Mouse (Mus musculus): ENCODE data around the gene E2f7.
"Not testable (repeated sequence)": the region's sequence is repeated elsewhere in the genome, so short reads cannot be mapped to it uniquely, and the experiment has no call there.

Gene E2f7

GRCm38 (mm10) chr10:110744686-110745639 is at the start of gene E2f7:
TSS of gene E2f7 (plus strand) at chr10:110745439.
- DNase-seq (ENCODE audit: low spot score) = peak; percentile 93

GRCm38 (mm10) chr10:110701276-110701675 is 44.0 kb upstream of the E2f7 start:
- DNase-seq (ENCODE audit: low spot score) = no peak

- peak; percentile 54 for DNase-seq (ENCODE audit: low spot score)
These were observed 39.6 kb upstream of the E2f7 start for GRCm38 (mm10) chr10:110705672-110706071.

- DNase-seq (ENCODE audit: low spot score) = peak; percentile 38
These were observed 37.7 kb upstream of the E2f7 start for GRCm38 (mm10) chr10:110707390-110708113.

GRCm38 (mm10) chr10:110716887-110717286 is 28.4 kb upstream of the E2f7 start:
- no peak for DNase-seq (ENCODE audit: low spot score)

GRCm38 (mm10) chr10:110726431-110726830 is 18.8 kb upstream of the E2f7 start:
- DNase-seq (ENCODE audit: low spot score) = no peak

GRCm38 (mm10) chr10:110727816-110728215 is 17.4 kb upstream of the E2f7 start:
- DNase-seq (ENCODE audit: low spot score) = peak; percentile 60

GRCm38 (mm10) chr10:110733343-110733742 is 11.9 kb upstream of the E2f7 start:
- peak; percentile 81 for DNase-seq (ENCODE audit: low spot score)

- no peak for DNase-seq (ENCODE audit: low spot score)
These were observed 1.5 kb upstream of the E2f7 start for GRCm38 (mm10) chr10:110743701-110744100.

- DNase-seq (ENCODE audit: low spot score) = no peak
These were observed 1.1 kb upstream of the E2f7 start for GRCm38 (mm10) chr10:110744120-110744519.

- DNase-seq (ENCODE audit: low spot score) = no peak
These were observed 397 bp downstream of the E2f7 start for GRCm38 (mm10) chr10:110745640-110746032.

GRCm38 (mm10) chr10:110749081-110749480 is 3.8 kb downstream of the E2f7 start:
- DNase-seq (ENCODE audit: low spot score) = no peak

GRCm38 (mm10) chr10:110749510-110750305 is 4.5 kb downstream of the E2f7 start:
- DNase-seq (ENCODE audit: low spot score) = no peak

GRCm38 (mm10) chr10:110752849-110753248 is 7.6 kb downstream of the E2f7 start:
- no peak for DNase-seq (ENCODE audit: low spot score)

GRCm38 (mm10) chr10:110755556-110755955 is 10.3 kb downstream of the E2f7 start:
- no peak for DNase-seq (ENCODE audit: low spot score)

- DNase-seq (ENCODE audit: low spot score) = no peak
These were observed 11.1 kb downstream of the E2f7 start for GRCm38 (mm10) chr10:110756271-110756793.

GRCm38 (mm10) chr10:110760552-110760951 is 15.3 kb downstream of the E2f7 start:
- not testable (repeated sequence) for DNase-seq (ENCODE audit: low spot score)

GRCm38 (mm10) chr10:110762134-110762884 is 17.1 kb downstream of the E2f7 start:
- no peak for DNase-seq (ENCODE audit: low spot score)

GRCm38 (mm10) chr10:110763416-110763815 is 18.2 kb downstream of the E2f7 start:
- DNase-seq (ENCODE audit: low spot score) = no peak

- no peak for DNase-seq (ENCODE audit: low spot score)
These were observed 24.3 kb downstream of the E2f7 start for GRCm38 (mm10) chr10:110769538-110769937.

- no peak for DNase-seq (ENCODE audit: low spot score)
These were observed 28.0 kb downstream of the E2f7 start for GRCm38 (mm10) chr10:110773201-110773600.

Measured in testis, postnatal 10 days (tissue).